Mouse (Mus musculus) CD4-positive, CD25-positive, alpha-beta regulatory T cell, adult 9 weeks (primary cell): ENCODE measurements around the gene Gm20772. TPM values are rescaled to one million over a fixed set of nuclear protein-coding genes. Genes with fewer than 3 reads are reported as not detected.

Experiments
- polyA plus RNA-seq: library from polyadenylated mRNA; unstranded; fragments of 100-300 nt; shearing (Covaris generic); gene quantifications from one replicate; pipeline ENCODE4 v1.2.1, GENCODE M21; 2017

The Gm20772 gene
- not detected for polyA plus RNA-seq

GRCm38 (mm10) chrY:17874441-17874840 lies at the start of gene Gm20772, which contains the start of gene Gm20831:
Gene Gm20772, plus strand, starts transcription at chrY:17874741.
Gene Gm20831, plus strand, starts transcription at chrY:17874741.

GRCm38 (mm10) chrY:17846166-17846565 lies 28.4 kb upstream of the Gm20772 start, which contains the start of gene Gm21904:
Gene Gm21904, minus strand, starts transcription at chrY:17846266.

Other genes starting within 250 kb of the Gm20772 start
- not detected for gene Gm21904, start 28.5 kb upstream of the Gm20772 start, polyA plus RNA-seq
- not detected for gene Gm20831, start within 50 bp of the Gm20772 start, polyA plus RNA-seq
- not detected for gene Srsy, start 62.6 kb downstream of the Gm20772 start, polyA plus RNA-seq
- gene Gm21764, start 187.1 kb downstream of the Gm20772 start, polyA plus RNA-seq = not detected
- not detected for gene Ssty1, start 214.4 kb downstream of the Gm20772 start, polyA plus RNA-seq